Mouse (Mus musculus) adrenal gland, postnatal 14 days (tissue): ENCODE results near the gene Chad. TPM values are rescaled to one million over a fixed set of nuclear protein-coding genes. Genes with fewer than 3 reads are reported as not detected.

Source experiments
- total RNA-seq: library from RNA; stranded (reverse); gene quantifications from 2 replicates; pipeline ENCODE4 v1.2.3, GENCODE M21; 2021

Gene Chad
- total RNA-seq, 1 experiment from 2014 or later, result not detected

Other genes with a start within 250 kb of the Chad start
- 74.5 and 94.6 TPM in 2 replicates for gene Luc7l3, start 243.1 kb upstream of the Chad start, total RNA-seq
- 131 and 136 TPM in 2 replicates for gene Ankrd40, start 237.0 kb upstream of the Chad start, total RNA-seq
- 4.0 and 9.1 TPM in 2 replicates for gene Abcc3, start 172.1 kb upstream of the Chad start, total RNA-seq
- 0.89 and 1.5 TPM in 2 replicates for gene Cacna1g, start 90.8 kb upstream of the Chad start, total RNA-seq
- gene Spata20, start 78.9 kb upstream of the Chad start, total RNA-seq, result not detected in 2 replicates
- 12.1 and 13.5 TPM in 2 replicates for gene Epn3, start 65.1 kb upstream of the Chad start, total RNA-seq
- gene Mycbpap, start 43.3 kb upstream of the Chad start, total RNA-seq, result 3.9 and 5.6 TPM in 2 replicates
- gene Rsad1, start 15.8 kb upstream of the Chad start, total RNA-seq, result 9.2 and 10.6 TPM in 2 replicates
- gene Acsf2, start 36.8 kb downstream of the Chad start, total RNA-seq, result 81.0 and 86.9 TPM in 2 replicates
- gene Lrrc59, start 64.7 kb downstream of the Chad start, total RNA-seq, result 111 and 121 TPM in 2 replicates
- gene Mrpl27, start 88.7 kb downstream of the Chad start, total RNA-seq, result 83.5 and 84.1 TPM in 2 replicates
- 1.9 and 3.3 TPM in 2 replicates for gene Eme1, start 88.9 kb downstream of the Chad start, total RNA-seq
- 20.5 and 22.6 TPM in 2 replicates for gene Xylt2, start 112.5 kb downstream of the Chad start, total RNA-seq
- gene Gm11541, start 139.5 kb downstream of the Chad start, total RNA-seq, result not detected in 2 replicates
- not detected in 2 replicates for gene Cdc34b, start 176.7 kb downstream of the Chad start, total RNA-seq
- not detected in 2 replicates for gene Tmem92, start 217.7 kb downstream of the Chad start, total RNA-seq